Mouse (Mus musculus): ENCODE data around the gene Nfil3.

The Nfil3 gene

GRCm38 (mm10) chr13:52980951-52981421, at the start of gene Nfil3:
Gene Nfil3 (minus strand): TSS chr13:52981073.
- in situ Hi-C loops (cut with MboI, MseI) = no loop called here

DNA sequence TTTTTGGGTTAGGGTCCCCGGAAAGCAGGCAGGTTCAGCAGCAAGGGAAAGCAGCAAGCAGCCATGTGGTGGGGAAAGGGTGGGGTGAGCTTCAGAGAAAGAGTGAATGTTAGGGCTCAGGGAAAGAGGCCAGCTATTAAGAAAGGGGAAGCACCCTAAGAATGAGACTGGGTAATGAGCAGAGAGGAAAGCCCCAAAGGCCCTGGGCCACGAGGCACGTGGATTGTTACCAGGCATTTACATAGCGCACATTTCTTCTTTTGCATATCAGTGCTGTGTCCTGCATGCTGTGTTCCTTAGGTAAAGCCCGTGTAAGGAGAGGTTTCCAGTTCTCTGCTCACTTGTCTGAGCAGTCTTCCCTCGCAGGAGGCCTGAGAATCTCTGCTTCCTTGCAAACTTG, 43.4 kb upstream of the Nfil3 start:
- in situ Hi-C loops (cut with MboI, MseI) = no loop called here

DNA sequence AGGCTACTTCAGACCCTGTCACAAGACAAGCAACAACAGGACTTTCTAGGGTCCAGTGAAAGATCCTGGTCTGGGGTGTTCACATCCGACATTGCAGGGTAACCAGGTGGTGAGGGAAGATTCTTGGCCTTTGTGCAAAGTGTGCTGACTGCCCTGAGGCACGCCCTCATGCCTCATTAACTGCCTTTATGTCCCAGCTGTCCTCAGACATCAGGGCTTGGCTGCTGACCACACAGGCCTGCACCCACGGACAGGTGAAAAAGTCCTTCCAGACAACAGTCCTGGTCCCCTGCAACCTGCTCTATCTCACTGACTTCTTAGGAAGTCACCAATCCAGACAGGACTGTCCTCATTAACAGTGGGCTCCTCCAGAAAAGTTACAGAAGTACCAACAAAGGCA, 39.4 kb upstream of the Nfil3 start:
- in situ Hi-C loops (cut with MboI, MseI) = no loop called here

DNA sequence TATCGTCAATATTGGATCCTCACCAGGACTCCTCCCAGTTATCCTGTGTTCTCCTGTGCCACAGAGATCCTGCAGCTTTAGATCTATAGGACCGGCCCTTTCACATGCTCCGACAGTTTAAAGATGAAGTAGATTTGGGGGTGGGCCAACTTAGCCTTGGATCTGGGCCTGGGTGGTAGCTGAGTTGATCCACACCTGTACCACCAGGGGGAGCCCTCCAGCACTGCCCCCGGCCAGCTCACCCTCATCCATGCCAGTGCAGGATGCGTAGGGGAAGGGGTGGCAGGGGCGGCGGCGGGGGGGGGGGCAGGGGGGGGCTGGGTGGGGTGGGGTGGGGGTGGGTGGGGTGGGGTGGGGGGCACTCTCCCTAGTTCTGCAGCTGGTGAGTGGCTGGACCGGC, 38.7 kb upstream of the Nfil3 start:
- in situ Hi-C loops (cut with MboI, MseI) = no loop called here

GRCm38 (mm10) chr13:53018976-53019375, 38.1 kb upstream of the Nfil3 start:
- in situ Hi-C loops (cut with MboI, MseI) = no loop called here

GRCm38 (mm10) chr13:53017983-53018382, 37.1 kb upstream of the Nfil3 start:
- in situ Hi-C loops (cut with MboI, MseI) = no loop called here

DNA sequence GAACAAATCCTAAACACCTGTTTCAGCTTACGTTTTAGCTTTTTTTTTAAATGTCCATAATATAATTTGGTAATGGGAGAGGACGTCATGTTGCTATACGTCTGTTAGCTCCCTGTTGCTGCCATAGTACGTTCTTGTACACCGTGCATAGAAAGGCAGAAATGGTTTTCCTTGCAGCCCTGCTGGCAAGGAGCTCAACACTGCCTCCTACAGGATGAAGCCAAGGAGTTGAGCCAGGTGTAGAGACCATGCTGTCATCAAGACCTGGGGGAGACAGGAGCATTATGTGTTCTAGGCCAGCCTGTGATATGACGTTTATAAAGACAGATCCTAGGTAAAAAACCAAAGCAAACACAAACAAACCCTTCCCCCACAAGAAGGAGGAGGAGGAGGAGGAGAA, 36.2 kb upstream of the Nfil3 start:
- in situ Hi-C loops (cut with MboI, MseI) = no loop called here

- in situ Hi-C loops (cut with MboI, MseI) = no loop called here
Measured at GRCm38 (mm10) chr13:53011426-53011825, 30.6 kb upstream of the Nfil3 start.

GRCm38 (mm10) chr13:53008489-53009184, 27.8 kb upstream of the Nfil3 start:
- in situ Hi-C loops (cut with MboI, MseI) = no loop called here

GRCm38 (mm10) chr13:53007781-53008180, 26.9 kb upstream of the Nfil3 start:
- in situ Hi-C loops (cut with MboI, MseI) = no loop called here

DNA sequence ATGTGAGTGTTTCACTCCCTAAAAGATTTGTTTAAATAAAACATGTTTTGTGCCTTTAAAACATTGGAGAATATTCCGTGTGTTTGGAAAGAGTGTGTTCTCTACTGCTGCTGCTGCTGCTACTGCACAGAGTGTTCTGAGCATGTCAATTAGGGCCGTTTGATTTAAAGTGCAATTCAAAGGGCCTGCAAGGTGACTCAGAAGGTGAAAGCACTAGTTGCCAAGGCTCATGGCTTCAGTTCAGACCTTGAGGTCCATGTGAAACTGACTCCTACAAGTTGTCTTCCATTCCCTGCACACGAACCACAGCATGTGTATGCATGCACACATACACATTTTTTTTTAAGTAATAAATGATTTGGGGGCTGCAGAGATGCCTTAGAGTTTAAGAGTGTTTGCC, 22.4 kb upstream of the Nfil3 start:
- in situ Hi-C loops (cut with MboI, MseI) = no loop called here

GRCm38 (mm10) chr13:53001511-53001935, 20.6 kb upstream of the Nfil3 start:
- in situ Hi-C loops (cut with MboI, MseI) = no loop called here

GRCm38 (mm10) chr13:53000481-53000880, 19.6 kb upstream of the Nfil3 start:
- in situ Hi-C loops (cut with MboI, MseI) = no loop called here

- in situ Hi-C loops (cut with MboI, MseI) = no loop called here
Measured at GRCm38 (mm10) chr13:52998541-52998940, 17.7 kb upstream of the Nfil3 start.

DNA sequence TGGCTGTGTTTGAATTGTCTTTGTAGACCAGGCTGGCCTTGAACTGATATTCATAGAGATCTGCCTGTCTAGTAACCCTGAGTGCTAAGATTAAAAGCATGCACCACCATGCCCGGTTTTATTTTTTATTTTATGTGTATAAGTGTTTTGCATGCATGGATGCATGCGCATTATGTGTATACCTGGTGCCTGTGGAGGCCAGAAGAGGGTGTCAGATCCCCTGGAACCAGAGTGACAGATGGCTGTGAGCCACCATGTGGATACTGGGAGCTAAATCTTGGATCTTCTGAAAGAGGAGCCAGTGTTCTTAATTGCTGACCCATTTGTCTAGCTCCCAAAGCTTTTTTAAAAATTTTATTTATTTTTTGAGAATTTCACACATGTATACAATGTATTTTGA, 16.9 kb upstream of the Nfil3 start:
- in situ Hi-C loops (cut with MboI, MseI) = no loop called here

- in situ Hi-C loops (cut with MboI, MseI) = no loop called here
Measured at GRCm38 (mm10) chr13:52996201-52996600, 15.3 kb upstream of the Nfil3 start.

- in situ Hi-C loops (cut with MboI, MseI) = no loop called here
Measured at GRCm38 (mm10) chr13:52994197-52994881, 13.5 kb upstream of the Nfil3 start.

- in situ Hi-C loops (cut with MboI, MseI) = no loop called here
Measured at GRCm38 (mm10) chr13:52990139-52990538, 9.3 kb upstream of the Nfil3 start.

DNA sequence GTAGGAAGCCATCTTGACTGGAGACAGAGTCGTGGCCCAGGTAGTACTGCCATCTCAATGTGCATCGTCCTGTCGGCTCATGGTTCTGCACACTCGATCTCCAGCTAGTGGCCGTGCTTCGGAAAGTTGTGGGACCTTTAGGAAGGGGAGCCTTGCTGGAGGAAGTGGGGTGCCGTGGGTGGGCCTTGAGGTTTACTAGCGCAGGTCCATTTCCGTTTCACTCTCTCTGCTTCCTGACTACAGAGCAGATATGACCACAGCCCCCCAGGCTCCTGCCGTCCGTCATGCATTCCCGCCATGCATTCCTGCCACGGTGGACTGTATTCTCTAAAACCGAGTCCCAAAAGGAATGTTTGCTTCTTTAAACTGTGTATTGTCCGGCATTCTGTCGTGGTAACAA, 8.1 kb upstream of the Nfil3 start:
- in situ Hi-C loops (cut with MboI, MseI) = loop anchor here (5.0 kb wide), 3 partner anchors 157 to 332 kb away; no protein-coding TSS in a partner anchor

GRCm38 (mm10) chr13:52987880-52988279, 7.0 kb upstream of the Nfil3 start:
- in situ Hi-C loops (cut with MboI, MseI) = loop anchor here (5.0 kb wide), 3 partner anchors 156 to 331 kb away; no protein-coding TSS in a partner anchor

DNA sequence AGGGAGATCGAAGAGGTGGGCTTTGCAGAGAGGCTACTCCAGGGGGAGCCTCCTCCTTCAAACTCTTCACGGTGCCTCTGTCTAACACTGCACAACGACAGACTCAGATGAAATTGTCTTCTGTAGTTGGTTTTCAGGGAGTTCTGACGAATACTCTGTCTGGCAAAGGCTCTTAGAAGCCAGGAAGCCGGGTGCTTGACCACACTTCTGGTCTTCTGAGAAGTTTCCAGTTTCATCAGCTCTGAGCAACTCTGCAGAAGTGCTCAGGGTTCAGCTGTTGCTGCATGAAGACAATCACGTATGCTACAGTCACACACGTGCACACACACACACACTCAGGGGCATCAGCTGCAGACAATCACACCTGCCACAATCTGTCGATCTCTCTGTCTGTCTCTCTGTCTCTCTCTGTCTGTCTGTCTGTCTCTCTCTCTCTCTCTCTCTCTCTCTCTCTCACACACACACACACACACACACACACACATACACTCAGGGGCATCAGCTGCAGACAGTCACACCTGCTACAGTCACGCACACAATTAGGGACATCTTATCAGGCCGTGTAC, 5.4 kb upstream of the Nfil3 start:
- in situ Hi-C loops (cut with MboI, MseI) = loop anchor here (5.0 kb wide), 3 partner anchors 154 to 329 kb away; no protein-coding TSS in a partner anchor

DNA sequence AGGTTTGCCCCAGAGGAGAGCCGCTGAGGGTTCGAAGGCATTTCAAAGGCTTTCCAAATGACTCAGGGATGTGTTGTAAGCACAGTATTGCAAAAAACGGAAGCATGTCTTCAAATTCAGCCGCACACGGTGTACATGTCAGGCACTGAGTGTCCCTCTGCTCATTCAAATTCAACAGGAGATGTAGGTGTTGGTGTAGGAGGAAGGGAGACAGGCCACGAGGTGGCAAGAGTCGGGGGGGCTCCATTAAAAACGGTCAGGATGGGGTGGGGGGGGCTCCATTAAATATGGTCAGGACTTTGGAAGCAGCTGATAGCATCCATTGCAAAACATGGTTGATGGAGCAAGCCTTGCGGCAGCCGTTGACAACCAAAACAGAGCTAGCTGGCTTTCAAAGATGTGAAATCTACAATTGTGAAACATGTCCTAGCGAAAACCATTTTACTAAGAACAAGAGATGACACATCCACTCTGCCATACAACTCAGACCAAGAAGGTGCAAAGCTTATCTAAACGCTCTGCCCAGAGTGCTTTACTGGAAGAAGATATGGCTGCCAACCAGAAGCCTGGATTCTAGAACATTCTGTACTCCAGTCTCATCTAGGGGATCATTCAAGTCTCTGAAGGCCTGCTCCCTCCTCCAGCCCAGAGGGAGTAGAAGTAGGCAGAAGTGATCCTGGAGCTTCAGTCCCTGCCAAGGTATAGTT, 4.8 kb upstream of the Nfil3 start:
- in situ Hi-C loops (cut with MboI, MseI) = loop anchor here (5.0 kb wide), 3 partner anchors 153 to 328 kb away; no protein-coding TSS in a partner anchor

Data from regulatory T cell (primary cell).